Mouse (Mus musculus): ENCODE measurements around the gene Slc28a1. TPM values are rescaled to one million over a fixed set of nuclear protein-coding genes. Genes with fewer than 3 reads are reported as not detected.

Gene Slc28a1
- polyA plus RNA-seq, 1 experiment from 2014 or later, result not detected

GRCm38 (mm10) chr7:81112686-81113360 is 1.8 kb upstream of the Slc28a1 start:
- no peaks in the 10 kb centered on the region for H3K36me3 ChIP-seq (ENCODE audit: control insufficient read depth, insufficient read depth, low read length)
- WGBS, result 30% methylated on average over 6 of the region's 6 CpGs

DNA sequence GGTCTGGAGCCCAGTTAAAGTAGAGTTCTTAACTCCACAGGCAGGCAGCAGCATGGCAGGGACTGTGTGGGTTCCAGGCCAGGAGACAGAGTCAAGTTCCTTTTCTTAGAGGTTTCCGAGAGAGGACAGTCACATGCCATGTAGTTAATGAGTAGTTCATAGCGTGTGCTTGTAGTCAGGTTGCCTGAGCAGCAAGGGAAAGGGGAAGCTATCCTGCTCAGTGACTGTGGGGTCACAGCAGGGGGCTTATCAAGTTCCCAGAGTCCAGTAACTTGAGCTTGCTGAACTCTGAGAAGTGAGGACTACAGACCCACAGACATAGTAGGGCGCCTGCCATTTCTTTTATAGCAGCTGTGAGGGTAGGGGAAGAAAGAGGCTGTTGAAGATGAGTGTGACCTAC is 6.5 kb downstream of the Slc28a1 start:
- Histone ChIP-seq H3K9ac (ENCODE audit: low read length) (no peak overlapping the region), H3K27me3 (ENCODE audit: control insufficient read depth, insufficient read depth, low read length) (no peaks in the 10 kb centered on the region), H3K4me1 (replicated peaks; ENCODE audit: control insufficient read depth, insufficient read depth) (no peaks in the 10 kb centered on the region), H3K4me2 (replicated peaks; ENCODE audit: low read depth) (no peak overlapping the region), H3K4me3 (ENCODE audit: low read depth, low read length) (no peak overlapping the region), H3K36me3 (ENCODE audit: control insufficient read depth, insufficient read depth, low read length) (no peaks in the 10 kb centered on the region), H3K9me3 (ENCODE audit: control insufficient read depth, low read length) (no peaks in the 10 kb centered on the region), H3K27ac (replicated peaks) (no peak overlapping the region)
- ATAC-seq (ENCODE audit: low FRiP score, low TSS enrichment) (no peak), DNase-seq (ENCODE audit: low spot score) (no peak)
- TF ChIP-seq EP300 (optimal IDR thresholded peaks at IDR 0.05) (no peak), CTCF (IDR thresholded peaks at IDR 0.05; ENCODE audit: low read depth) (no peak)
- WGBS, result 77% methylated on average over 3 of the region's 3 CpGs

More at GRCm38 (mm10) chr7:81112686-81113360, 1.8 kb upstream of the Slc28a1 start:
- H3K4me2 ChIP-seq (replicated peaks; ENCODE audit: low read depth), result no peak overlapping the region
- H3K9me3 ChIP-seq (ENCODE audit: control insufficient read depth, low read length), result no peaks in the 10 kb centered on the region
- no peak for DNase-seq (ENCODE audit: low spot score)
- H3K9ac ChIP-seq (ENCODE audit: low read length), result no peak overlapping the region
- no peak overlapping the region for H3K27ac ChIP-seq (replicated peaks)
- no peaks in the 10 kb centered on the region for H3K27me3 ChIP-seq (ENCODE audit: control insufficient read depth, insufficient read depth, low read length)
- ATAC-seq (ENCODE audit: low FRiP score, low TSS enrichment), result no peak
- H3K4me1 ChIP-seq (replicated peaks; ENCODE audit: control insufficient read depth, insufficient read depth), result no peaks in the 10 kb centered on the region
- H3K4me3 ChIP-seq (ENCODE audit: low read depth, low read length), result no peak overlapping the region
- TF ChIP-seq EP300 (optimal IDR thresholded peaks at IDR 0.05) (no peak), CTCF (IDR thresholded peaks at IDR 0.05; ENCODE audit: low read depth) (peak; percentile 42; the same call in 1 of the 2 replicates)

DNA sequence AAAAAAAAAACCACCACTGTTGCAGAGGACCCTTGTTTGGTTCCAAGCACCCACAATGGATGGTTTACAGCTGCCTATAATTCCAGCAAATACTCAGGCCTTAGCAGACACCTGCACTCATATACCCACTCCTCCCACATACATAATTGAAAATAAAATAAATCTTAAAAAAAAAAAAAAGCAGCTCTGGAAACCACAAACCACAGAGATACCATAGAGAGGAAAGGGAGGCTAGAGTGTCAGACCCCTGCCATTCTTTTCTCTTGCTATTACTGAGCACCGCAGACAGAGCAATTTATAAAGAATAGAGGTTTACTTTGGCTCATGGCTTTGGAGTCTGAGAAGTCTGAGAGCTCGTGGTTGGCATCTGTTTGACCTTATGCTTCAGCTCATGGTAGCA is 8.2 kb downstream of the Slc28a1 start:
- TF ChIP-seq EP300 (optimal IDR thresholded peaks at IDR 0.05), result no peak
- TF ChIP-seq CTCF (IDR thresholded peaks at IDR 0.05; ENCODE audit: low read depth), result no peak
- Histone ChIP-seq H3K4me1 (replicated peaks; ENCODE audit: control insufficient read depth, insufficient read depth) (no peaks in the 10 kb centered on the region), H3K4me3 (ENCODE audit: low read depth, low read length) (no peak overlapping the region), H3K27ac (replicated peaks) (no peak overlapping the region), H3K27me3 (ENCODE audit: control insufficient read depth, insufficient read depth, low read length) (no peaks in the 10 kb centered on the region), H3K9me3 (ENCODE audit: control insufficient read depth, low read length) (no peaks in the 10 kb centered on the region), H3K4me2 (replicated peaks; ENCODE audit: low read depth) (no peak overlapping the region), H3K9ac (ENCODE audit: low read length) (no peak overlapping the region), H3K36me3 (ENCODE audit: control insufficient read depth, insufficient read depth, low read length) (no peaks in the 10 kb centered on the region)
- ATAC-seq (ENCODE audit: low FRiP score, low TSS enrichment), result no peak
- no peak for DNase-seq (ENCODE audit: low spot score)
- 77% methylated on average over 2 of the region's 2 CpGs for WGBS

DNA sequence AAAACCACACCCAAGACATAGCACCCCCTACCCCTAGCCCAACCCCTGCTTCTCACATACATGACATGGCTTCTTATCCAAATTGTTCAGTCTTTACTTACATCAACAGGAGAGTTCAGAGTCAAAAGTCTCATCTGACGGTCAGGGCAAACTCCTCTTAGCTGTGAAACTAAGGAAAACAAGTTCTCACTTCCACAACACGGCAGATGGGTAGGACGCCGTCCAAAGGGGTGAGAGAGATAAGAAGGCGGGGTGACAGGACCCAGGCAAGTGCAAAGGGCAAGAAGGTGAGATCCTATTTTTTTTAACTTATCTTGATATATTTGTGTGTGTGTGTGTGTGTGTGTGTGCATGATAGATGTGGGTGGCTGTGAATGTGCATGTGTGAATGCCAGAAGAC is 9.0 kb downstream of the Slc28a1 start:
- H3K27me3 ChIP-seq (ENCODE audit: control insufficient read depth, insufficient read depth, low read length), result no peaks in the 10 kb centered on the region
- TF ChIP-seq EP300 (optimal IDR thresholded peaks at IDR 0.05), result no peak
- no peak for TF ChIP-seq CTCF (IDR thresholded peaks at IDR 0.05; ENCODE audit: low read depth)
- no peak overlapping the region for H3K9ac ChIP-seq (ENCODE audit: low read length)
- H3K9me3 ChIP-seq (ENCODE audit: control insufficient read depth, low read length), result no peaks in the 10 kb centered on the region
- no peak overlapping the region for H3K4me3 ChIP-seq (ENCODE audit: low read depth, low read length)
- H3K4me1 ChIP-seq (replicated peaks; ENCODE audit: control insufficient read depth, insufficient read depth), result no peaks in the 10 kb centered on the region
- DNase-seq (ENCODE audit: low spot score) (no peak), ATAC-seq (ENCODE audit: low FRiP score, low TSS enrichment) (no peak)
- H3K27ac ChIP-seq (replicated peaks), result no peak overlapping the region
- H3K36me3 ChIP-seq (ENCODE audit: control insufficient read depth, insufficient read depth, low read length), result no peaks in the 10 kb centered on the region
- no peak overlapping the region for H3K4me2 ChIP-seq (replicated peaks; ENCODE audit: low read depth)
- 83% methylated on average over 5 of the region's 5 CpGs for WGBS

DNA sequence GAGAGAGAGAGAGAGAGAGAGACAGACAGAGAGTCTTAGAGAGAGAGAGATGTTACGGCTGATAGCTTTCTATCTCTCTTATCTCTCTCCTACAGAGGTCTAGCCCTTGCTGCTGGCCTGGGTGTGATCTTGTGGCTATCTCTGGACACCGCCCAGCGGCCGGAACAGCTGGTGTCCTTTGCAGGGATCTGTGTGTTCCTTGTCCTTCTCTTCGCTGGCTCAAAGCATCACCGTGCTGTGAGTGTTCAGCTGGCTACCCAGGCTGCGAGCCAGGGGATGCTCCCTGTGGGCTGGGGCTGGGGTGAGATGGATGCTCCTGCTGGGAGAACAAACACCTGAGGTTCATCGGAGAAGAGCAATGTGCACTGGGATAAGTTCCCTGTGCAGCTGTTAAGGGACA is 10.2 kb downstream of the Slc28a1 start:
- no peak overlapping the region for H3K27ac ChIP-seq (replicated peaks)
- H3K9ac ChIP-seq (ENCODE audit: low read length), result no peak overlapping the region
- H3K36me3 ChIP-seq (ENCODE audit: control insufficient read depth, insufficient read depth, low read length), result no peaks in the 10 kb centered on the region
- ATAC-seq (ENCODE audit: low FRiP score, low TSS enrichment) (no peak), DNase-seq (ENCODE audit: low spot score) (no peak)
- H3K4me2 ChIP-seq (replicated peaks; ENCODE audit: low read depth), result no peak overlapping the region
- 72% methylated on average over 8 of the region's 8 CpGs for WGBS
- H3K9me3 ChIP-seq (ENCODE audit: control insufficient read depth, low read length), result no peaks in the 10 kb centered on the region
- no peaks in the 10 kb centered on the region for H3K27me3 ChIP-seq (ENCODE audit: control insufficient read depth, insufficient read depth, low read length)
- TF ChIP-seq CTCF (IDR thresholded peaks at IDR 0.05; ENCODE audit: low read depth) (no peak), EP300 (optimal IDR thresholded peaks at IDR 0.05) (no peak)
- H3K4me3 ChIP-seq (ENCODE audit: low read depth, low read length), result no peak overlapping the region
- no peaks in the 10 kb centered on the region for H3K4me1 ChIP-seq (replicated peaks; ENCODE audit: control insufficient read depth, insufficient read depth)

Data from stomach, postnatal 0 days (tissue).